ENCODE assay signal across 28 mouse cellular contexts in genomic region chr1:133856655-133857054, GRCm38 (mm10). TPM values are rescaled to one million over a fixed set of nuclear protein-coding genes. Genes with fewer than 3 reads are reported as not detected.
DNase-seq lines count a peak whose midpoint lies in the region; ATAC-seq lines count a peak whose summit lies in the region.
"Had no signal": no experiment of that assay in that cellular context is flagged by ENCODE, and none has a peak within 500 bp of the region (broad histone marks: within the 10 kb centered on the region; RNA-seq: fewer than 3 reads in every experiment).

No protein-coding gene starts in this region.

- no peak for DNase-seq in midbrain, embryonic 10.5 days (ENCODE audit: low spot score)
- DNase-seq in kidney, adult 8-10 months, result peak; percentile 50 to 75
- DNase-seq in kidney, postnatal 14 days, result peak; percentile 64
- DNase-seq in splenic B cell, adult 2 months (ENCODE audit: low read depth, low spot score), result peak; percentile 11
- no peak for DNase-seq in ovary, postnatal 10 days (ENCODE audit: low spot score)
- no peak for DNase-seq in gastrocnemius, postnatal 4 days (ENCODE audit: low spot score in 2 of 2)
- DNase-seq: adrenal gland, postnatal 10 days; cerebellum, adult 9-10 months; embryo, embryonic 11 days; gastrocnemius, postnatal 10 days; retina, postnatal 1 day; thymus, postnatal 14 days had no signal

- H3K4me1 ChIP-seq in midbrain, embryonic 10.5 days, result peaks cover 59% of the 10 kb centered on the region
- H3K4me1 ChIP-seq in midbrain, embryonic 13.5 days (replicated peaks), result peaks cover 51% of the 10 kb centered on the region
- peaks cover 44% of the 10 kb centered on the region for H3K4me1 ChIP-seq in heart, embryonic 12.5 days (replicated peaks)

- H3K27me3 ChIP-seq in midbrain, embryonic 10.5 days (ENCODE audit: low read depth, poor library complexity, severe bottlenecking), result peaks cover 66% of the 10 kb centered on the region
- peaks cover 23% of the 10 kb centered on the region for H3K27me3 ChIP-seq in midbrain, embryonic 13.5 days
- H3K27me3 ChIP-seq in splenic B cell, adult 2 months (ENCODE audit: control insufficient read depth, insufficient read depth, low read length, poor library complexity, severe bottlenecking), result no peaks in the 10 kb centered on the region
- H3K27me3 ChIP-seq in heart, embryonic 12.5 days (replicated peaks), result 0 out of 2 replicates have a peak, but pooled peaks cover 10% of the 10 kb centered on the region
- H3K27me3 ChIP-seq: embryonic facial prominence, embryonic 13.5 days had no signal

- no peak overlapping the region for H3K4me3 ChIP-seq in midbrain, embryonic 10.5 days
- H3K4me3 ChIP-seq in midbrain, embryonic 13.5 days (replicated peaks), result no peak overlapping the region
- H3K4me3 ChIP-seq in heart, embryonic 12.5 days, result no peak overlapping the region
- H3K4me3 ChIP-seq: embryonic facial prominence, embryonic 13.5 days; forebrain, embryonic 10.5 days; heart, embryonic 15.5 days; hindbrain, embryonic 13.5 days; limb, embryonic 13.5 days; lung, embryonic 15.5 days; neural tube, embryonic 13.5 days had no signal

- no peaks in the 10 kb centered on the region for H3K36me3 ChIP-seq in midbrain, embryonic 10.5 days
- H3K36me3 ChIP-seq in midbrain, embryonic 13.5 days, result no peaks in the 10 kb centered on the region
- H3K36me3 ChIP-seq in splenic B cell, adult 2 months (ENCODE audit: control insufficient read depth, insufficient read depth, low read length, poor library complexity, severe bottlenecking), result no peaks in the 10 kb centered on the region
- H3K36me3 ChIP-seq in heart, embryonic 12.5 days, result no peaks in the 10 kb centered on the region
- H3K36me3 ChIP-seq: embryonic facial prominence, embryonic 13.5 days; forebrain, embryonic 10.5 days; G1E; heart, embryonic 15.5 days; hindbrain, embryonic 13.5 days; limb, embryonic 13.5 days; lung, embryonic 15.5 days; neural tube, embryonic 13.5 days had no signal

- no peaks in the 10 kb centered on the region for H3K9me3 ChIP-seq in midbrain, embryonic 10.5 days (replicated peaks)
- H3K9me3 ChIP-seq in midbrain, embryonic 13.5 days, result no peaks in the 10 kb centered on the region
- no peaks in the 10 kb centered on the region for H3K9me3 ChIP-seq in heart, embryonic 12.5 days (replicated peaks)
- H3K9me3 ChIP-seq: embryonic facial prominence, embryonic 13.5 days; forebrain, embryonic 10.5 days; G1E; heart, embryonic 15.5 days; hindbrain, embryonic 13.5 days; limb, embryonic 13.5 days; lung, embryonic 15.5 days; neural tube, embryonic 13.5 days had no signal

- H3K27ac ChIP-seq in midbrain, embryonic 10.5 days (replicated peaks), result peak overlapping the region; percentile 35; the same call in 1 of the 2 replicates
- no peak overlapping the region for H3K27ac ChIP-seq in midbrain, embryonic 13.5 days
- H3K27ac ChIP-seq in heart, embryonic 12.5 days (ENCODE audit: poor library complexity, severe bottlenecking), result no peak overlapping the region
- H3K27ac ChIP-seq: embryonic facial prominence, embryonic 13.5 days; forebrain, embryonic 10.5 days; heart, embryonic 15.5 days; hindbrain, embryonic 13.5 days; limb, embryonic 13.5 days; lung, embryonic 15.5 days; neural tube, embryonic 13.5 days had no signal

- no peak overlapping the region for H3K9ac ChIP-seq in midbrain, embryonic 13.5 days (replicated peaks)
- H3K9ac ChIP-seq in heart, embryonic 12.5 days, result no peak overlapping the region
- H3K9ac ChIP-seq: embryonic facial prominence, embryonic 13.5 days; forebrain, postnatal 0 days; heart, embryonic 15.5 days; hindbrain, embryonic 13.5 days; limb, embryonic 13.5 days; lung, embryonic 15.5 days; neural tube, embryonic 13.5 days had no signal

- no peak overlapping the region for H3K4me2 ChIP-seq in midbrain, embryonic 13.5 days (replicated peaks)
- H3K4me2 ChIP-seq in heart, embryonic 12.5 days, result no peak overlapping the region
- H3K4me2 ChIP-seq: embryonic facial prominence, embryonic 13.5 days; heart, embryonic 15.5 days; hindbrain, embryonic 13.5 days; limb, embryonic 13.5 days; liver, embryonic 11.5 days; lung, embryonic 15.5 days; midbrain, embryonic 11.5 days; neural tube, embryonic 13.5 days had no signal

- no peak for ATAC-seq in midbrain, embryonic 13.5 days
- ATAC-seq in heart, embryonic 12.5 days (ENCODE audit: insufficient number of reproducible peaks, low FRiP score), result no peak
- ATAC-seq: inflammation-experienced regulatory T-cells, adult 6 months had no signal

- 55% methylated on average over 3 of the region's 3 CpGs for WGBS in midbrain, embryonic 10.5 days
- WGBS in midbrain, embryonic 13.5 days, result 66% methylated on average over 3 of the region's 3 CpGs
- 69% methylated on average over 3 of the region's 3 CpGs for WGBS in heart, embryonic 12.5 days

RNA-seq across cellular contexts. Expression of gene Optc, which starts 51.1 kb away (rescaled TPM):
- polyA plus RNA-seq in midbrain, embryonic 10.5 days (2016; fragmentation: Nextera tagmentation; extraction: Ambion mirVana), result 0.86 and 1.7 TPM in 2 replicates
- 4.0 and 4.9 TPM in 2 replicates for polyA plus RNA-seq in midbrain, embryonic 13.5 days (2015; fragmentation: Nextera tagmentation; extraction: Ambion mirVana)
- polyA plus RNA-seq in heart, embryonic 12.5 days (2016; fragmentation: Nextera tagmentation; extraction: Ambion mirVana), result 0.22 and 0.66 TPM in 2 replicates
- total RNA-seq in gastrocnemius, postnatal 4 days (2021), result under 1 TPM; 0.22 to 0.49 TPM
- total RNA-seq: G1E; granulocyte monocyte progenitor cell, adult 5-6 weeks; megakaryocyte progenitor cell, adult 5-6 weeks had no signal
- polyA plus RNA-seq: G1E; inflammation-experienced regulatory T-cells, adult 6 months had no signal

RNA-seq across cellular contexts. Expression of gene Atp2b4, which starts 55.8 kb away (rescaled TPM):
- polyA plus RNA-seq in midbrain, embryonic 10.5 days (2016; fragmentation: Nextera tagmentation; extraction: Ambion mirVana), result 3.0 and 5.7 TPM in 2 replicates
- polyA plus RNA-seq in midbrain, embryonic 13.5 days (2015; fragmentation: Nextera tagmentation; extraction: Ambion mirVana), result 7.8 and 8.2 TPM in 2 replicates
- 24.5 and 29.6 TPM in 2 replicates for polyA plus RNA-seq in heart, embryonic 12.5 days (2016; fragmentation: Nextera tagmentation; extraction: Ambion mirVana)
- 10 to 100 TPM; 44.7 to 48.8 TPM for total RNA-seq in gastrocnemius, postnatal 4 days (2021)

Comparison
In these comparisons a context has a peak if more than half of its experiments do, and no peak if none do; other contexts are left out.
1. DNase-seq: peak in kidney, adult 8-10 months (2 of 2), kidney, postnatal 14 days (single experiment) and splenic B cell, adult 2 months (single experiment); none in midbrain, embryonic 10.5 days (single experiment), ovary, postnatal 10 days (single experiment) and gastrocnemius, postnatal 4 days (0 of 2).